Mouse (Mus musculus): Measurements from ENCODE around the gene Ces3a. TPM values are rescaled to one million over a fixed set of nuclear protein-coding genes. Genes with fewer than 3 reads are reported as not detected.

Ces3a gene
- polyA plus RNA-seq, 1 experiment from 2014 or later = not detected

- H3K36me3 ChIP-seq = no peaks in the 10 kb centered on the region
- no peak overlapping the region for H3K9ac ChIP-seq
- no peaks in the 10 kb centered on the region for H3K27me3 ChIP-seq
- H3K27ac ChIP-seq = no peak overlapping the region
- no peaks in the 10 kb centered on the region for H3K4me1 ChIP-seq (replicated peaks)
- peaks cover 2% of the 10 kb centered on the region; the same call in 1 of the 2 replicates for H3K9me3 ChIP-seq
- WGBS = 91% methylated on average over 3 of the region's 3 CpGs
- no peak overlapping the region for H3K4me3 ChIP-seq
- H3K4me2 ChIP-seq = no peak overlapping the region
- ATAC-seq (ENCODE audit: low FRiP score) = no peak
These were observed 55.8 kb downstream of the Ces3a start for GRCm38 (mm10) chr8:105104220-105104619.

Other genes with a start within 250 kb of the Ces3a start
- gene Ces2b, start 217.0 kb upstream of the Ces3a start, polyA plus RNA-seq (2015; fragmentation: Nextera tagmentation; extraction: Ambion mirVana) = 0.30 and 0.38 TPM in 2 replicates
- gene Ces2c, start 201.5 kb upstream of the Ces3a start, polyA plus RNA-seq (2015; fragmentation: Nextera tagmentation; extraction: Ambion mirVana) = not detected in 2 replicates
- not detected in 2 replicates for gene Ces2e, start 122.3 kb upstream of the Ces3a start, polyA plus RNA-seq (2015; fragmentation: Nextera tagmentation; extraction: Ambion mirVana)
- gene Ces2f, start 101.2 kb upstream of the Ces3a start, polyA plus RNA-seq (2015; fragmentation: Nextera tagmentation; extraction: Ambion mirVana) = not detected in 2 replicates
- gene Ces2g, start 86.9 kb upstream of the Ces3a start, polyA plus RNA-seq (2015; fragmentation: Nextera tagmentation; extraction: Ambion mirVana) = not detected in 2 replicates
- gene Ces2h, start 47.7 kb upstream of the Ces3a start, polyA plus RNA-seq (2015; fragmentation: Nextera tagmentation; extraction: Ambion mirVana) = not detected in 2 replicates
- gene Ces3b, start 35.2 kb downstream of the Ces3a start, polyA plus RNA-seq (2015; fragmentation: Nextera tagmentation; extraction: Ambion mirVana) = not detected in 2 replicates
- not detected in 2 replicates for gene Ces4a, start 83.2 kb downstream of the Ces3a start, polyA plus RNA-seq (2015; fragmentation: Nextera tagmentation; extraction: Ambion mirVana)
- 33.0 and 35.6 TPM in 2 replicates for gene Cbfb, start 122.1 kb downstream of the Ces3a start, polyA plus RNA-seq (2015; fragmentation: Nextera tagmentation; extraction: Ambion mirVana)
- gene D230025D16Rik, start 176.5 kb downstream of the Ces3a start, polyA plus RNA-seq (2015; fragmentation: Nextera tagmentation; extraction: Ambion mirVana) = 27.4 and 29.5 TPM in 2 replicates
- 6.2 and 6.7 TPM in 2 replicates for gene B3gnt9, start 206.6 kb downstream of the Ces3a start, polyA plus RNA-seq (2015; fragmentation: Nextera tagmentation; extraction: Ambion mirVana)
- 19.9 and 21.1 TPM in 2 replicates for gene Tradd, start 216.0 kb downstream of the Ces3a start, polyA plus RNA-seq (2015; fragmentation: Nextera tagmentation; extraction: Ambion mirVana)
- 1.1 and 1.2 TPM in 2 replicates for gene Fbxl8, start 216.0 kb downstream of the Ces3a start, polyA plus RNA-seq (2015; fragmentation: Nextera tagmentation; extraction: Ambion mirVana)
- 0.27 and 0.44 TPM in 2 replicates for gene Hsf4, start 221.2 kb downstream of the Ces3a start, polyA plus RNA-seq (2015; fragmentation: Nextera tagmentation; extraction: Ambion mirVana)
- 3.9 and 4.5 TPM in 2 replicates for gene Nol3, start 227.5 kb downstream of the Ces3a start, polyA plus RNA-seq (2015; fragmentation: Nextera tagmentation; extraction: Ambion mirVana)
- gene 4931428F04Rik, start 241.3 kb downstream of the Ces3a start, polyA plus RNA-seq (2015; fragmentation: Nextera tagmentation; extraction: Ambion mirVana) = 114 and 119 TPM in 2 replicates
- 14.3 and 14.6 TPM in 2 replicates for gene Exoc3l, start 247.5 kb downstream of the Ces3a start, polyA plus RNA-seq (2015; fragmentation: Nextera tagmentation; extraction: Ambion mirVana)
- gene E2f4, start 249.1 kb downstream of the Ces3a start, polyA plus RNA-seq (2015; fragmentation: Nextera tagmentation; extraction: Ambion mirVana) = 45.6 and 47.0 TPM in 2 replicates